Mouse (Mus musculus) CH12.LX (cell line): ENCODE results near the gene Cnn2.

ENCODE experiments used
- CTCF ChIP-seq, 2 experiments: IDR thresholded peaks in 1 of 2; conservative IDR thresholded peaks in 1 of 2; 2 replicates each; pipeline ENCODE4 v1.5.1; 2011 to 2012; ENCODE audit warnings: low read depth in 2 of 2, low read length in 2 of 2, improper control_type of control experiment in 1 of 2, inconsistent platforms in 1 of 2, mild to moderate bottlenecking in 1 of 2, moderate library complexity in 1 of 2
- E2F4 ChIP-seq: IDR thresholded peaks from 2 replicates; pipeline ENCODE4 v1.6.1; 2011; ENCODE audit warnings: low read depth, low read length, improper control_type of control experiment; ENCODE audit not compliant: insufficient replicate concordance
- GABPA ChIP-seq: IDR thresholded peaks from 2 replicates; pipeline ENCODE4 v1.6.1; 2012; ENCODE audit warnings: low read depth, low read length, improper control_type of control experiment, inconsistent platforms; ENCODE audit not compliant: insufficient replicate concordance
- IRF4 ChIP-seq: IDR thresholded peaks from 2 replicates; pipeline ENCODE4 v1.6.1; 2014; ENCODE audit warnings: low read depth, mild to moderate bottlenecking, inconsistent platforms, low read length, improper control_type of control experiment
- MAFK ChIP-seq: IDR thresholded peaks from 2 replicates; pipeline ENCODE4 v1.6.1; 2011; ENCODE audit warnings: low read length, improper control_type of control experiment; ENCODE audit not compliant: insufficient replicate concordance
- TBP ChIP-seq: conservative IDR thresholded peaks from 2 replicates; pipeline ENCODE4 v1.6.1; 2011; ENCODE audit warnings: low read depth, low read length, improper control_type of control experiment
- TCF12 ChIP-seq: IDR thresholded peaks from 2 replicates; pipeline ENCODE4 v1.6.1; 2014; ENCODE audit warnings: low read depth, mild to moderate bottlenecking, inconsistent platforms, low read length, improper control_type of control experiment
- USF2 ChIP-seq: conservative IDR thresholded peaks from 2 replicates; pipeline ENCODE4 v1.6.1; 2011; ENCODE audit warnings: low read depth, low read length, improper control_type of control experiment

DNA sequence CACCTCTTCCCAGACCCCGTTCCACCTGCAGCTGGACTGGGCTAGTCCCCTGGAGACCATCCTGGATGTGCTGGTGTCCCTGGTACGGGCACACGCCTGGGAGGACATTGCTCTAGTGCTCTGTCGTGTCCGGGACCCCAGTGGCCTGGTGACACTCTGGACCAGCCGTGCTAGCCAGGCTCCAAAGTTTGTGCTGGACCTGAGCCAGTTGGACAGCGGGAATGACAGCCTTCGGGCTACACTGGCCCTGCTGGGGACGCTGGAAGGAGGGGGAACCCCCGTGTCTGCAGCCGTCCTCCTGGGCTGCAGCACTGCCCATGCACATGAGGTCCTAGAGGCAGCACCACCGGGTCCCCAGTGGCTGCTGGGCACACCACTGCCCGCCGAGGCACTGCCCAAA is 15.6 kb upstream of the Cnn2 start:
- TF ChIP-seq TCF12 (no peak), CTCF (conservative IDR thresholded peaks at IDR 0.05 in 1 of 2, IDR thresholded peaks at IDR 0.05 in 1 of 2; ENCODE audit: low read depth in 2 of 2, low read length in 2 of 2) (no peak), TBP (no peak), IRF4 (no peak), GABPA (no peak), MAFK (no peak), USF2 (no peak), E2F4 (no peak)
